Mouse (Mus musculus) Muller cell, postnatal 12 days (primary cell): ENCODE measurements around the gene Tmem87b.

ENCODE experiments used
- DNase-seq: peaks from one replicate; pipeline ENCODE4 v3.0.0-alpha.2; 2015; ENCODE audit errors: inconsistent ontology term

Gene Tmem87b

DNA sequence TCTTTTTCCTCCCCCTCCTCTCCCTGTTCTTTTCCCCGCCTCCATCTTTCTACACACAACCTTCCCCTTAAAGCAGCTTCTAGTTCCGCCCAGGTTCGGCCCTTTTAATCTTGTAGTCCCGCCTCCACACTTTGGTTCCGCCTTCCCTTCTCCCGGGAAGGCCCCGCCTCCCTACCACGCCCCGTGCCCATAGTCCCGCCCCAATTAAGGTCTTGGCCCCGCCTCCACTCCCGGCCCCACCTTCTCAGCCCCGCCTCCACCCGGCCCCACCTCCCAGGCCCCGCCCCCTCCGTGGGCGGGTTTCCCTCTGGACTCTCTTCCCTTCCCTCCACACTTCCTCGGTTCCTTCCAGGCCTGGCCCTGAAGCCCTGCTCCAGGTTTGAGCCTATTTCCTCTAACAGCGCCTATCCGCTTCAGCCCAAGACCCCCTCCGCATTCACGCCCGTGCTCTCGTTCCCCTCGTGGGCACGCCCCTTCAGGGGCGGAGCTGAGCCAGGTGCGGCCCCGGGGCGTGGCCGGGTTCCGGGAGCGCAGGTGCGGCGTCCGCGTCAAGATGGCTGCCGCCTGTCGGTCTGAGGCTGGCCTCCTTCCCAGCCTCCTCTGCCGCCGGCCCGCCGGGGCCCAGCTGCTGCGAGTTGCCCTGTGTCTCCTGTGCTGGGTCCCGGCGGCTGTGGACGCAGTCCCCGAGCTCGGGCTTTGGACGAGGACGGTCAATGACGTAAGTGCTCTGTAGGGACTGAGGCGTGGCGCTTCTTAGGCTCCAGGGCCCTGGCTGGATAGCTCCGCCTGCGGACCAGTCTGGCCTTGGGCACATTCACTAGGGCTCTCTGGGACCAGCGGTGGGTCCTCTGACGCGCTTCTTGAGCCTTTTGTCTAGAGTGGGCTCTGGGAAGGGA, at the start of gene Tmem87b:
Gene Tmem87b, plus strand, starts transcription at position 333 of the 896 bp plus-strand sequence.
- DNase-seq, result peak; percentile 99

- DNase-seq, result no peak
Observed at GRCm38 (mm10) chr2:128768545-128769247, 49.2 kb upstream of the Tmem87b start.

- no peak for DNase-seq
Observed at GRCm38 (mm10) chr2:128770557-128770956, 47.4 kb upstream of the Tmem87b start.

GRCm38 (mm10) chr2:128771048-128771447, 46.9 kb upstream of the Tmem87b start:
- no peak for DNase-seq

DNA sequence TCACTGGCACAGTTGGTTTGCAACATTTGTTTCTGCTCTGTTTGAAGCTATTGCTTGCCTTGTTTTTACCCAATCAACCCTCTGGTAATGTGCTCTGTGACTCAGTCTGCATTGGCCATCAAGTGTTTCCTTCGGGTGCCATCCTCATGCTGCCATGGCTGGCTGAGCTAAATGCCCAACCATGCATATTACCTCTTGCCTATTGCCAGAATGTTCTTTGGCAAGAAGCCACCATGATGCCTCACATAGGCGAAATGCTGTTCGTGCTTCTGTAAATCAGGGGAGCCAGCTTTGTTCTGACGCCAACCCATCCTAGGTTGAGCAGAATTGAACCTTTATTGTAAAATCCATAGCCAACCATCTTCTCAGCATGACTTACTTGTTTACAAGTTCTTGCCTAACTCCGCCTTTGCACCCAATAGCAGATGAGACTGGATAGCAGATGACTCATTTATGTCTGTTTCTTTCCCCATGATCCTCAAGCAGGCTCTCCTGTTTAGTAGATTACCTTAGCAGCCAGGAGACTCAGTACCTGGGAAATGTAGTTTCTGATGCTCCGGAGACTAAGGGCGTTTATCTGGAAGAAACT, 46.1 kb upstream of the Tmem87b start:
- DNase-seq, result peak; percentile 98

GRCm38 (mm10) chr2:128782231-128782630, 35.7 kb upstream of the Tmem87b start:
- no peak for DNase-seq

DNA sequence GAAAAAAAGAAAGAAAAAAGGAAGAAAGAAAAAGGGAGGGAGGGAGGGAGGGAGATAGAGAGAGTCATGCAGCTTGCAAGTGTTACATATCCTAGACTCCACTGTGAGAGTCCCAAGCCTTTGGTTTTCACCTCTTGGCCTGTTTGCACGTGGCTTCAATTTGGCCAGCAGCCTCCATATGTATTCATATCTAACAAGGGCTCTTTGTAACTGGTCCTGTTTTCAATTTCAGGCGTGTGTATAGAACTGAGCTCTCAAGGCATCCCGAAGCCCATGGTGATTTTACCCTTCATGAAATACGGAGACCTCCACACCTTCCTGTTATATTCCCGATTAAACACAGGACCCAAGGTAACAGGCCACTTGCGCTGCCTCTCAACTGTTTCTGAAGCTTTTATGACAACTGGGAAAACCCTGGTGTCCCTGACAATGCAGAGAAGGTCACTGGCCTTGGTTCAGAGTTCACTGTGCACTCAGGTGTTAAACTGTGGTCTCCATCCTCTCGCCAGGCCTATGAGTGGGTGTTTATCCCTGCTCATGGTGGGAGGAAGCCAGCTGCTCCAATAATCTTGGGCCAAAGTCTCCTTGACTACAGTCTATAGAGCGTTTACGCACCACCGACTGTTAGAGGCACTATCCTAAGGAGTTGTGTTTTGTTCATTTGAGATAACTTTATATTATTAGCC, 34.1 kb upstream of the Tmem87b start:
- DNase-seq, result no peak

GRCm38 (mm10) chr2:128784814-128785213, 33.1 kb upstream of the Tmem87b start:
- no peak for DNase-seq

- DNase-seq, result no peak
Observed at GRCm38 (mm10) chr2:128786341-128786740, 31.6 kb upstream of the Tmem87b start.

- DNase-seq, result no peak
Observed at GRCm38 (mm10) chr2:128786795-128787194, 31.1 kb upstream of the Tmem87b start.

- no peak for DNase-seq
Observed at GRCm38 (mm10) chr2:128787805-128788204, 30.1 kb upstream of the Tmem87b start.

- no peak for DNase-seq
Observed at GRCm38 (mm10) chr2:128790875-128791614, 26.9 kb upstream of the Tmem87b start.

GRCm38 (mm10) chr2:128793958-128794357, 24.0 kb upstream of the Tmem87b start:
- no peak for DNase-seq

DNA sequence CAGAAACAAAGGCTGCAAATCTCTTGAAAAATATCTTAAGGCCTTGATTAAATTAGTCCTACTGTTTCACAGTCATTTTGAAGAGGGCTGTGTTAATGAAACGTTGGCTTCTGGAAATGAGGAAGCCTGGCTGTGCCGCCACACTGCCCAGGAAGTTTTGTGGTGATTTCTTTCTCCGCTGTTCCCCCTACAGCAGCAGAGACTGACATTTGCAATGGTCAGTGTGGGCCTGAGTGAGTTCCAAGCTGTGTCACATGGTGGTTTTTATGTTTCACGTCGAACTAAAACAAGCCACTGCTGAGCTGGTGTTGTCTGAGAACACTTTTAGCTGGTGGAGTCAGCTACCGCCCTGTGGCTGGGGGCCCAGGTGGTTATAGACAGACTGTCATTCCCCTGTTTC, 21.5 kb upstream of the Tmem87b start:
- no peak for DNase-seq

- no peak for DNase-seq
Observed at GRCm38 (mm10) chr2:128803441-128803840, 14.5 kb upstream of the Tmem87b start.

DNA sequence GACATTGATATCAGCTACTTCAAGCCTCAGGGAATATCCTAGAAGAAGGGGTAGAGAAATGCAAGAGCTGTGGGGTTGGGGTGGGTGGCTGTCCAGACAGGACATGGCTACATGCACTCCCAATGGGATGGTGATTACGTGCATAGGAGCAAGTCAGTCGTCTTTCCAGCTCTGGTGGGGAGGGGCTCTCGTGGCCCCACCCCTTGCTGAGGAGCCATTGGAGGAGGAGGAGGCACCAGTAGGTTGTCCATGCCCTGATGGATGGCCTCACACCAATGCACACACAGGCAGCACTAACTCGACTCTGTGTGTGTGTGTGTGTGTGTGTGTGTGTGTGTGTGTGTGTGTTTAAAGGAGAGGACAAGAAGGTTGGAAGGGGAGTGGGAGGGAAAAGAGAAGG, 12.6 kb upstream of the Tmem87b start:
- DNase-seq, result no peak

- no peak for DNase-seq
Observed at GRCm38 (mm10) chr2:128806561-128806960, 11.4 kb upstream of the Tmem87b start.

- DNase-seq, result no peak
Observed at GRCm38 (mm10) chr2:128812761-128813160, 5.2 kb upstream of the Tmem87b start.

- no peak for DNase-seq
Observed at GRCm38 (mm10) chr2:128816311-128816710, 1.6 kb upstream of the Tmem87b start.

GRCm38 (mm10) chr2:128816916-128817315, 1.0 kb upstream of the Tmem87b start:
- peak; percentile 63 for DNase-seq

GRCm38 (mm10) chr2:128817387-128817785, 532 bp upstream of the Tmem87b start:
- DNase-seq, result peak; percentile 82
